Mouse (Mus musculus): ENCODE results near the gene Dapk1.

The Dapk1 gene

GRCm38 (mm10) chr13:60740248-60740647 lies 138.5 kb downstream of the Dapk1 start:
- no peak for DNase-seq (ENCODE audit: low spot score)

DNA sequence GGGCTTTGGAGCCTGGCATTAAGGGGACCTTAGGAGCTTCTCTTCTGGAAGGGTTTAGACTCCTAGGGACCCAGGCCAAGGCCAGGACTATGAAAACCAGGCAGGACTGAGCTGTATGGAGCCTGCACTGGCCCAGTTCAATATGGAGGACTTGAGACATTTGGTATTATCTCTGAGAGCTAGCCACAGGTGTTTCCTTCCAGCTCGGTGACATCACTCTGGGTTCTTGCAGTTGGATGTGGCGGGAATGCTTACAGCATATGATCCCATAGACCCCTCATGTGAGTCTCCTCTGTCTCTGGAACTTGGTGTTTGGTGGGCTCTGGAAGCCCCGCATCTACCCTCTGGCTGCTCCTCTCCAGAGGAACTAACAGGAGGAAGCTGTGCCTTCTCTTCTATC lies 140.9 kb downstream of the Dapk1 start:
- DNase-seq (ENCODE audit: low spot score) = no peak

GRCm38 (mm10) chr13:60743381-60744077 lies 141.8 kb downstream of the Dapk1 start:
- DNase-seq (ENCODE audit: low spot score) = no peak

DNA sequence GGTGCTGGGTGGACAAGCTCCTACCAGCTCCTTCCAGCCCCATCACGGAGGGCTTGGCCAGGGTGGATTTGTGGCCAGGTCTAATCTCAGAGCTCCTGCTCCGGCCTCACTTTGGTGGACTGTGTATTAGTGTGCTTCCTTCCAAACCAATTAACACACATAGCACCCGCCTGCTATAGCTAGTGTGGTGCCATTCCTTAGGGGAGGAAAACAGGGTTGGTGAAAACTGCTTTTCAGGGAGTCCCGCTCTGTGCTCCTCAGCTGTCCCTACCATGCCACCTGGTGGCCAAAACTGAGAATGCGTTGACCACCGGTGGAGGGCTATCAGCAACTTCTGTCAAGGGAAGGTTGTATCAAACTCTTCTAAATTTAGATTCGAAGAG lies 142.3 kb downstream of the Dapk1 start:
- DNase-seq (ENCODE audit: low spot score) = peak; percentile 89

GRCm38 (mm10) chr13:60744736-60745135 lies 143.0 kb downstream of the Dapk1 start:
- DNase-seq (ENCODE audit: low spot score) = no peak

DNA sequence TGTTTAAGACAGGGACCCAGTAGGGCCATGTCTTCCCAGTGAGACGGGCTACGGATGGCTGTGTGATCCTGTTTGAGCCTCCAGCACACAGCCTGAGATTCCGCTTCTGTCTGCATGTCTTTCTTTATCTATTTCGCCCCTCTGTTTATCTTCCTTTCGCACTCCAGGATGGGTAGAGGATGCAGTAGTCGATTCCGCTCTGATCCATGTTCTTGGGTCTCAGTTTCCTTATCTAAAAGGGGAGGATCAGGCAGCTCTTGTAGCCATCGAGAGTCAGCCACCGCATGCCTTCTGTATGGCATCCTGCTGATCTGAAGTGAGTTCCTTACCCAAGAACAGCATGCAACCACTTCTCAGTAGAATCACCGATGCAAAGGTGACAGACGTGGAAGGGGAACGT lies 143.6 kb downstream of the Dapk1 start:
- no peak for DNase-seq (ENCODE audit: low spot score)

GRCm38 (mm10) chr13:60746271-60746670 lies 144.5 kb downstream of the Dapk1 start:
- DNase-seq (ENCODE audit: low spot score) = no peak

- DNase-seq (ENCODE audit: low spot score) = no peak
These were observed 145.5 kb downstream of the Dapk1 start for GRCm38 (mm10) chr13:60747201-60747600.

DNA sequence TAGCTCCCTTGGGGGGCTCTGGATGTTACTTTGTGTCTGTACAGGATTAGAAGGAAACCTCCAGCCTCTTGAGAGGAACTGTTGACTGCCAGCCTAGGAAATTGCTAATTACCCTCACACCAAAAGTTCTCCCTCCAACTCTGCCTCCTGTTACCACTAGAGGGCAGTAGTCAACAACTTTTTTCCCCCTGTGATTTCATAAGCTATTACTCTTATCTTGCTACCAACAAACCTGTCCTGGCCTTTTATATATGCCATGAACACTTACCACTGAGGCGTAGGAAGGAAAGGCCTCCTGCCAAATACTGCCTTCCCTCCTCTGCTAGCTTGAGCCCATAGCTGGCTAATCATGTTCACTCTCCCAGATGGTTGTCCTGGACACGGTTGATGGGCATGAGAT lies 146.8 kb downstream of the Dapk1 start:
- DNase-seq (ENCODE audit: low spot score) = no peak

GRCm38 (mm10) chr13:60750930-60751329 lies 149.2 kb downstream of the Dapk1 start:
- no peak for DNase-seq (ENCODE audit: low spot score)

- DNase-seq (ENCODE audit: low spot score) = no peak
These were observed 151.5 kb downstream of the Dapk1 start for GRCm38 (mm10) chr13:60753216-60753615.

DNA sequence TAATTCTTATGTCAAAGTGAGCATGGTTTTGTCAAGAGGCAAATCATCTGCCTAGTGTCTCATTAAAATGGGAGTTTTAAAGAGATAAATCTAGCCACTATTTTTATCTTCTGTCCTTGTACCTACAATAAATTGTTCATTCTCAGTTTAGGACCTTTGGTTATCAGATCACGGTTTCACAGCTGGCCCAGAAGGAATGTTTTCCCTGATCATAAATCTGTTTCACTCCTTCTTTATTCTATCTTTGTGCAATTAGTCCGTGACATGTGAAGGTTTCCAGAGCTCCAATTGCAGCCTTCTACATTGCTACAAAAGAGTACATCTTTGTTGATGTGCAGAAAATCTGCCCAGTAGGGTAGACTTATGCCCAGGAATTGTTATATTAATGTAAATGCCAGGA lies 153.5 kb downstream of the Dapk1 start:
- no peak for DNase-seq (ENCODE audit: low spot score)

- no peak for DNase-seq (ENCODE audit: low spot score)
These were observed 155.5 kb downstream of the Dapk1 start for GRCm38 (mm10) chr13:60757292-60757691.

GRCm38 (mm10) chr13:60759136-60759535 lies 157.4 kb downstream of the Dapk1 start:
- peak; percentile 59 for DNase-seq (ENCODE audit: low spot score)

- no peak for DNase-seq (ENCODE audit: low spot score)
These were observed 158.6 kb downstream of the Dapk1 start for GRCm38 (mm10) chr13:60760392-60760791.

DNA sequence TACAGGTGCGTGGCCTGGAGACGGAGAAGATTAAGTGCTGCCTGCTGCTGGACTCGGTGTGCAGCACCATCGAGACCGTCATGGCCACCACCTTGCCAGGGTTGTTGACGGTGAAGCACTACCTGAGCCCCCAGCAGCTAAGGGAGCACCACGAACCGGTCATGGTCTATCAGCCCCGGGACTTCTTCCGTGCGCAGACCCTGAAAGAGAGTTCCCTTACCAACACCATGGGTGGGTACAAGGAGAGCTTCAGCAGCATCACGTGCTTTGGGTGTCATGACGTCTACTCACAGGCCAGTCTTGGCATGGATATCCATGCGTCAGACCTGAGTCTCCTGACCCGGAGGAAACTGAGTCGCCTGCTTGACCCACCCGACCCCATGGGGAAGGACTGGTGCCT lies 159.4 kb downstream of the Dapk1 start:
- DNase-seq (ENCODE audit: low spot score) = no peak

- no peak for DNase-seq (ENCODE audit: low spot score)
These were observed 178.8 kb downstream of the Dapk1 start for GRCm38 (mm10) chr13:60780534-60780933.

GRCm38 (mm10) chr13:60783301-60783700 lies 181.6 kb downstream of the Dapk1 start:
- no peak for DNase-seq (ENCODE audit: low spot score)

GRCm38 (mm10) chr13:60786264-60786663 lies 184.5 kb downstream of the Dapk1 start, which contains the start of gene BC051665:
Gene BC051665 (minus strand): TSS chr13:60786364.
- no peak for DNase-seq (ENCODE audit: low spot score)

DNA sequence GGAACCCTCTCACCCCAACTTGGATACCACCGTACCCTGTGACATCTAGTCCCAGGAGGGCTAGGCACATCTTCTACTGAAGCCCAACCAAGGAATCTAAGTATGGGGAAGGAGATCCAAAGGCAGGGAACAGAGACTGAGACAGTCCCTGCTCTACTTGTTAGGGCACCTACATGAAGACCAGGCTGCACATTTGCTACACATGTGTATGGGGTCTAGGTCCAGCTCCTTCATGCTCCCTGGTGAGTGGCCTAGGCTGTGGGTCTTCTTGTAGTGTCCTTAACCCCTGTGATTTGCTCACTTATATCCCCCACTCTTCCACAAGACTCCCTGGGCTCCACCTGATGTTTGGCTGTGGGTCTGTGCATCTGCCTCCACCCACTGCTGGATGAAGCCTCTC lies 187.7 kb downstream of the Dapk1 start:
- DNase-seq (ENCODE audit: low spot score) = no peak

DNA sequence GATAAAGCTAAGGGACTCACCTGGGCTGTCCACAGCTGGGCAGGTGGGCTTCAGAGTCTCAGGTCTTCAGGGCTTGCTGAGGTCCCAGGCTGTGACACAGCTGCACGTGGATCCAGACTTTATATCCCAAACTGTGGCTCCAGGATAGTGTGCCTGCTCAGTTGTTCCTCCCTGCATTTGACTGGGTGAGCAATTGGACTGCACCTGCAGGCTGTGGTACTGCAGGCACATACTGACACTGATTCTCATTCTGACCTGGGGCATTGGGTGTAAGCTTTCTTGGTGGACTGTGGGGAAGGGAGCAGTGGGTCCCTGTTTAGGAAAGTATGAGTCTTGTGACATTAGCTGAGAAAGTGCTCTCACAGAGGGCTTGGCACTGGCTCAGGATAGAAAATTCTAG lies 201.0 kb downstream of the Dapk1 start, which contains the start of gene Ctsll3:
Gene Ctsll3 (minus strand): TSS at position 101 of the 400 bp plus-strand sequence.
- DNase-seq (ENCODE audit: low spot score) = no peak

- no peak for DNase-seq (ENCODE audit: low spot score)
These were observed 207.9 kb downstream of the Dapk1 start for GRCm38 (mm10) chr13:60809690-60810089.

DNA sequence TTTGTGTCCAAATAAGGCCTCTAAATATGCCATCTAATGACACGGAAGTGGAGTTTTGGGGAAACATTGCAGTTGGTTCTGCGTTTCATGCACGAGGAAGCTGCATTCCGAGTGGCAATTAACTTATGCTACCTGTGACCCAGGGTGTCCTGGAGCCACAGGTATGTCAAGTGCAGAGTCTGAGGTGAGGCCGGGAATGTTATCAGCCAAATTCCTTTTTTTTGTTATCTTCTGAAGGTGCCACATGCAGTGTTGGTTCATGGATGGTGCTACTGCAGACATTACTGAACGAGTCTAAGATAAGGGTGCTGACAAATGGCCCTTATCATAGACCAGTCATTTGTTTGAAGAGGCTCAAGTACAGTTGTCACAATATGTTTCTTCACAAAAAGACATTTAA lies 211.0 kb downstream of the Dapk1 start:
- DNase-seq (ENCODE audit: low spot score) = no peak

Data from urinary bladder, postnatal 14 days (tissue).